Mouse (Mus musculus) bone marrow, adult 2 months (tissue): ENCODE measurements around the gene Zfr.

Experiments
- CTCF ChIP-seq: fragments of 200-500 bp; IDR thresholded peaks from 2 replicates; pipeline ENCODE4 v1.5.1; 2011; ENCODE audit warnings: low read length, control low read depth; ENCODE audit not compliant: control insufficient read depth, insufficient read depth
- POLR2A ChIP-seq: fragments of 200-500 bp; IDR thresholded peaks from 2 replicates; pipeline ENCODE4 v1.6.1; 2011; ENCODE audit warnings: low read depth, mild to moderate bottlenecking, control low read depth, low read length, borderline replicate concordance; ENCODE audit not compliant: control insufficient read depth

DNA sequence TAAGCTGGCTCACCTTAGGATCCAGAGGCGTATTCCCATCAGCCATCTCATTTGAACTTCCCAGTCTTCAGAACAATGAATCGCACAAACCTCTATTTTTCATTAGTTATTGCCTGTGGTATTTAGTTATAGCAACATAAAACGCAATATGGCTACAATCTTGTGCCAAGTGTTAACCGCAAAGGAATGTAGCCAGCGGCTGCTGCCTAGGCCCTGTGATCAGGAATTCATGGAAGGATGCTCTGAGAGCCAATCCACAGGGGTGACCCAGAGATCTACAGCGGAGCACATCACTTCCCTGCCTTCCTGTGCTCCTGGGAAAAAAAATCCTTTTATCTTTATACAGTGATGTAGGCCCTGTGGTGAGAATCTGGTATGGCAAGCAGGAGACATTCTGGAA lies 43.2 kb upstream of the Zfr start:
- TF ChIP-seq CTCF, result no peak
- TF ChIP-seq POLR2A, result no peak
